Mouse (Mus musculus): ENCODE results near the gene Pgk2. TPM values are rescaled to one million over a fixed set of nuclear protein-coding genes. Genes with fewer than 3 reads are reported as not detected.
"Not testable (repeated sequence)": the region's sequence is repeated elsewhere in the genome, so short reads cannot be mapped to it uniquely, and the experiment has no call there.

Gene Pgk2
- not detected in 2 replicates for polyA plus RNA-seq (2015; fragmentation: Nextera tagmentation; extraction: Ambion mirVana)

DNA sequence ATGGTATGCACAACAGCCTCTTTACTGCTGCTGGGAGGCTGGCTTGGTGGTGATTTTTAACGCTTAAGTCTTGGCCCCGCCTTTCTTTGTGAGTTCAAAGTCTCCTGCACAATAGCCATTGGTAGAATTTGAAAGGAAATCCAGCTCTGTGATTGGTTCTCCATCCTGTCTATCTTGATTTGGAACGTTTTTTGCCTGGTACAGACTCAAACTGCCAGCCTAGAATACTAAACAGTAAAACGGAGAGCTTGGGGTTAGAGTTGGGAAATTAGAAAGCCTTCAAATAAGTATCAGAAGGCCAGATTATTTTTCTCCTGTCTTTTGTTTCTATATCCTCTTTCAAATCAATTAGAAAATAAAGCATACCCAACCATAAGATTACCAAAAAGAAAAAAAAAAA is at the start of gene Pgk2:
TSS of gene Pgk2 (minus strand) at position 101 of the 400 bp plus-strand sequence.
- Histone ChIP-seq H3K27me3 (ENCODE audit: control insufficient read depth, insufficient read depth, low read length) (no peaks in the 10 kb centered on the region), H3K9ac (ENCODE audit: low read length) (no peak within 1 kb of the TSS), H3K4me1 (ENCODE audit: control insufficient read depth, insufficient read depth, low read length) (no peaks in the 10 kb centered on the region), H3K36me3 (ENCODE audit: control insufficient read depth, insufficient read depth) (no peaks in the 10 kb centered on the region), H3K9me3 (replicated peaks; ENCODE audit: control insufficient read depth, low read length) (no peaks in the 10 kb centered on the region), H3K27ac (ENCODE audit: low read length) (no peak within 1 kb of the TSS), H3K4me2 (ENCODE audit: low read depth, low read length) (no peak within 1 kb of the TSS), H3K4me3 (ENCODE audit: low read length) (no peak within 1 kb of the TSS)
- WGBS: 61% methylated on average over 4 of the region's 4 CpGs
- no peak for ATAC-seq (replicated peaks; ENCODE audit: extremely low read depth, insufficient read depth, low FRiP score)

DNA sequence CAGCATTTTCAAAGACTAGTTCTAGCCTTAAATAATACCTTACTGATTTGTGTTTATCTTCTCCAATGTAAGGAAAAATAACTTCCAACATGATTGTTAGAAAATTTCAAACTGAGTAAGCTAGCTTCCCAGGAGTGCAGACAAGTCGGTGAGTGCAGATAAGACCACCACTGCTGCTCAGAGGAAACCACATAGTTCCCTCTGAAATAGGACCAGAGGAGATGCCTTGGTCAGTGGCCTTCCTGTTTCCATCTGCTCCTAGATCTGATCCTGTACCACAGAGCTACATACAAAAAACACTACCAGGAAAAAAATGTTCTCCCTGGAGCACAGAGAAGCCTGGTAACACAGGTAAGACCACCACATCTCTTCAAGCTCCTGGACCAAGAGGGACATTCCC is 44.0 kb upstream of the Pgk2 start:
- Histone ChIP-seq H3K4me3 (ENCODE audit: low read length) (no peak overlapping the region), H3K9me3 (replicated peaks; ENCODE audit: control insufficient read depth, low read length) (no peaks in the 10 kb centered on the region), H3K4me1 (ENCODE audit: control insufficient read depth, insufficient read depth, low read length) (no peaks in the 10 kb centered on the region), H3K27ac (ENCODE audit: low read length) (no peak overlapping the region), H3K4me2 (ENCODE audit: low read depth, low read length) (no peak overlapping the region), H3K36me3 (ENCODE audit: control insufficient read depth, insufficient read depth) (no peaks in the 10 kb centered on the region), H3K27me3 (ENCODE audit: control insufficient read depth, insufficient read depth, low read length) (no peaks in the 10 kb centered on the region), H3K9ac (ENCODE audit: low read length) (no peak overlapping the region)
- ATAC-seq (replicated peaks; ENCODE audit: extremely low read depth, insufficient read depth, low FRiP score): no peak
- WGBS: 53% methylated on average over 1 of the region's 1 CpGs

DNA sequence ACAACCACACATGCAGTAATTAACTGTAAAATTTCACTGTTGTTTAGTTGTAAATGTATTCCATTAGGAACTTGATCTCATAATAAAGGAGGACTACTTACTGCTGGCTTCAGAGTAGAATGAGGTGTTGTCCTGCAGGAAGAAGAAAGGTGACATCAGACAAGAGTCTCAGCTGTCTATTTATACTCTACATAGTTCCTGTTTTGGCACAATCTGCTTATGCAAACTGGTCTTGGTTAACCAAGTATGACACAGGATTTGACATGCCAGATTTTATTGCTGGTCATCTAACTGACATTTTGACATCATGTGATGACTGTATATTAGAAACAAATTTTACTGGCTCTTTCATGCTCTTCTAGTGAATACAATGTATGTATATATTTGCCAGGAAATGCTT is 33.7 kb upstream of the Pgk2 start, which contains the start of gene Crisp3:
TSS of gene Crisp3 (minus strand) at position 154 of the 400 bp plus-strand sequence.
- no peak within 1 kb of the TSS for H3K9ac ChIP-seq (ENCODE audit: low read length)
- H3K36me3 ChIP-seq (ENCODE audit: control insufficient read depth, insufficient read depth): no peaks in the 10 kb centered on the region
- no peak for ATAC-seq (replicated peaks; ENCODE audit: extremely low read depth, insufficient read depth, low FRiP score)
- no peak within 1 kb of the TSS for H3K4me3 ChIP-seq (ENCODE audit: low read length)
- H3K27me3 ChIP-seq (ENCODE audit: control insufficient read depth, insufficient read depth, low read length): no peaks in the 10 kb centered on the region
- no peak within 1 kb of the TSS for H3K4me2 ChIP-seq (ENCODE audit: low read depth, low read length)
- no peaks in the 10 kb centered on the region for H3K4me1 ChIP-seq (ENCODE audit: control insufficient read depth, insufficient read depth, low read length)
- no peaks in the 10 kb centered on the region for H3K9me3 ChIP-seq (replicated peaks; ENCODE audit: control insufficient read depth, low read length)
- no peak within 1 kb of the TSS for H3K27ac ChIP-seq (ENCODE audit: low read length)

DNA sequence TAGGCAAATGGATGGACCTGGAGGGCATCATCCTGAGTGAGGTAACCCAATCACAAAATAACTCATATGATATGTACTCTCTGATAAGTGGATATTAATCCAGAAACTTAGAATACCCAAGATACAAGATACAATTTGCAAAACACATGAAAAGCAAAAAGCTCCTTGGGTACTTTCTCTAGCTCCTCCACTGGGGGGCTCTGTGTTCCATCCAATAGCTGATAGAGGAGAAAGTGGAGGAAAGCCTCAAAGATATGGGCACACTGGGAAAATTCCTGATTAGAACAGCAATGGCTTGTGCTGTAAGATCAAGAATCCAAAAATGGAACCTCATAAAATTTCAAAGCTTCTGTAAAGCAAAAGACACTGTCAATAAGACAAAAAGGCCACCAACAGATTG is 6.6 kb downstream of the Pgk2 start:
- H3K36me3 ChIP-seq (ENCODE audit: control insufficient read depth, insufficient read depth); H3K27ac ChIP-seq (ENCODE audit: low read length); H3K4me1 ChIP-seq (ENCODE audit: control insufficient read depth, insufficient read depth, low read length); H3K9me3 ChIP-seq (replicated peaks; ENCODE audit: control insufficient read depth, low read length); ATAC-seq (replicated peaks; ENCODE audit: extremely low read depth, insufficient read depth, low FRiP score); H3K4me3 ChIP-seq (ENCODE audit: low read length); H3K4me2 ChIP-seq (ENCODE audit: low read depth, low read length); H3K9ac ChIP-seq (ENCODE audit: low read length); H3K27me3 ChIP-seq (ENCODE audit: control insufficient read depth, insufficient read depth, low read length): not testable (repeated sequence)

DNA sequence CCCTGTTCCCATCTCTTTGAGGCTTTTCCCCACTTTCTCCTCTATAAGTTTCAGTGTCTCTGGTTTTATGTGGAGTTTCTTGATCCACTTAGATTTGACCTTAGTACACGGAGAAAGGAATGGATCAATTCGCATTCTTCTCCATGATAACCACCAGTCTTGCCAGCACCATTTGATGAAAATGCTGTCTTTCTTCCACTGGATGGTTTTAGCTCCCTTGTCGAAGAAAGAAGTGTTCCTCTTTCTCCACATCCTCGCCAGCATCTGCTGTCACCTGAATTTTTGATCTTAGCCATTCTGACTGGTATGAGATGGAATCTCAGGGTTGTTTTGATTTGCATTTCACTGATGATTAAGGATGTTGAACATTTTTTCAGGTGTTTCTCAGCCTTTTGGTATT is 18.2 kb downstream of the Pgk2 start:
- 77% methylated on average over 4 of the region's 4 CpGs for WGBS
- not testable (repeated sequence) for H3K36me3 ChIP-seq (ENCODE audit: control insufficient read depth, insufficient read depth); H3K27ac ChIP-seq (ENCODE audit: low read length); ATAC-seq (replicated peaks; ENCODE audit: extremely low read depth, insufficient read depth, low FRiP score); H3K9me3 ChIP-seq (replicated peaks; ENCODE audit: control insufficient read depth, low read length); H3K4me1 ChIP-seq (ENCODE audit: control insufficient read depth, insufficient read depth, low read length); H3K27me3 ChIP-seq (ENCODE audit: control insufficient read depth, insufficient read depth, low read length); H3K9ac ChIP-seq (ENCODE audit: low read length); H3K4me3 ChIP-seq (ENCODE audit: low read length); H3K4me2 ChIP-seq (ENCODE audit: low read depth, low read length)

DNA sequence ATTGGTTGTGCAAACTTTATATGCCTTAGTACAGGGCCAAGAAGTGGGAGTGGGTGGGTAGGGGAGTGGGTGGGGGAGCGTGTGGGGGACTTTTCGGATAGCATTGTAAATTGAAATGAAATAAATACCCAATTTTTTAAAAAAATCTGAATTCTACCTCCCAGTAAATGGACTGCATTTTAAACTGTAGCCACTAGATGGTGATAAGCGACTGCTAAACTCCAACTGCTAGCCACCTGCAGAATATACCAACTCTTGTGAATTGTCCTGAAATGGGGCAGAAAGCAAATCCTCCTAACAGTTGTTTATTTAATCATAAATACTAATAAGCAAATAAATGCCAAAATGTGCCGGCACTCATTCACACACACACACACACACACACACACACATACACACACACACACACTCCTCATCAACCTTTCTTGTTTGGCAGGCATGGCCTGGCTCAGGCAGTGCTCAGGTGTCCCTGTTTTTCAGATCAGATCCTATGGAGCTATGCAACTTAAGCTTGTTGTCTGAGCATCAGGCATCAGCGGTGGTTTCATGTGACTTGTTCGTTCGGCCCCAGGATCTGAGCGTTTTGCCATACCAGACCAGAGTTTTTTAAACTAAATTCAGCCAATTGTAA is 50.6 kb downstream of the Pgk2 start:
- not testable (repeated sequence) for H3K9ac ChIP-seq (ENCODE audit: low read length); H3K36me3 ChIP-seq (ENCODE audit: control insufficient read depth, insufficient read depth); H3K4me2 ChIP-seq (ENCODE audit: low read depth, low read length); H3K9me3 ChIP-seq (replicated peaks; ENCODE audit: control insufficient read depth, low read length); H3K4me3 ChIP-seq (ENCODE audit: low read length); H3K27ac ChIP-seq (ENCODE audit: low read length); H3K4me1 ChIP-seq (ENCODE audit: control insufficient read depth, insufficient read depth, low read length); H3K27me3 ChIP-seq (ENCODE audit: control insufficient read depth, insufficient read depth, low read length); ATAC-seq (replicated peaks; ENCODE audit: extremely low read depth, insufficient read depth, low FRiP score)
- WGBS: 37% methylated on average over 8 of the region's 8 CpGs

Other genes starting within 250 kb of the Pgk2 start
- gene AC192777.2, start 113.2 kb downstream of the Pgk2 start, polyA plus RNA-seq (2015; fragmentation: Nextera tagmentation; extraction: Ambion mirVana): not detected in 2 replicates
- gene Crisp3, start 33.6 kb upstream of the Pgk2 start, polyA plus RNA-seq (2015; fragmentation: Nextera tagmentation; extraction: Ambion mirVana): not detected in 2 replicates
- not detected in 2 replicates for gene Crisp1, start 110.6 kb upstream of the Pgk2 start, polyA plus RNA-seq (2015; fragmentation: Nextera tagmentation; extraction: Ambion mirVana)